Mouse (Mus musculus) lung, embryonic 15.5 days (tissue): ENCODE measurements around the gene Gm11596. TPM values are rescaled to one million over a fixed set of nuclear protein-coding genes. Genes with fewer than 3 reads are reported as not detected.
"Not testable (repeated sequence)": the region's sequence is repeated elsewhere in the genome, so short reads cannot be mapped to it uniquely, and the experiment has no call there.

ENCODE experiments used
- ATAC-seq: fragments of 200-750 bp; cut with Nextera tagmentation; 2 replicates; pipeline ENCODE4 v1.8.0; 2017; ENCODE audit warnings: moderate number of reproducible peaks, borderline replicate concordance; ENCODE audit not compliant: low FRiP score, low TSS enrichment; ENCODE audit errors: extremely low read depth
- H3K27ac ChIP-seq: fragments of 300-500 bp; sonication (generic); 2 replicates; pipeline ENCODE4 v1.5.1; 2015; ENCODE audit warnings: moderate library complexity, mild to moderate bottlenecking, inconsistent platforms
- H3K27me3 ChIP-seq: fragments of 300-500 bp; sonication (generic); 2 replicates; pipeline ENCODE4 v1.6.1; 2015; ENCODE audit warnings: inconsistent platforms
- H3K36me3 ChIP-seq: fragments of 300-500 bp; sonication (generic); 2 replicates; pipeline ENCODE4 v1.6.1; 2015; ENCODE audit warnings: inconsistent platforms
- H3K4me1 ChIP-seq: fragments of 300-500 bp; sonication (generic); 2 replicates; pipeline ENCODE4 v1.6.1; 2015; ENCODE audit warnings: inconsistent platforms
- H3K4me2 ChIP-seq: fragments of 300-500 bp; sonication (generic); 2 replicates; pipeline ENCODE4 v1.6.1; 2015; ENCODE audit warnings: inconsistent platforms, mild to moderate bottlenecking, moderate library complexity
- H3K4me3 ChIP-seq: fragments of 300-500 bp; sonication (generic); 2 replicates; pipeline ENCODE4 v1.5.1; 2015; ENCODE audit warnings: mild to moderate bottlenecking, inconsistent platforms
- H3K9ac ChIP-seq: fragments of 300-500 bp; sonication (generic); 2 replicates; pipeline ENCODE4 v1.6.1; 2015; ENCODE audit warnings: inconsistent platforms
- H3K9me3 ChIP-seq: fragments of 300-500 bp; sonication (generic); 2 replicates; pipeline ENCODE4 v1.6.1; 2016; ENCODE audit warnings: inconsistent platforms
- WGBS: fragments of 180-500 bp; shearing (Covaris S2); methylation state at CpG from one replicate; pipeline ENCODE4 v1.1.7; 2015; 5-methylcytosine and 5-hydroxymethylcytosine counted together
- polyA plus RNA-seq: library from polyadenylated mRNA; unstranded; fragments of >200 nt; fragmentation: Nextera tagmentation; extraction: Ambion mirVana; gene quantifications from 2 replicates; pipeline ENCODE4 v1.2.1, GENCODE M21; 2015

Gm11596 gene
- polyA plus RNA-seq = not detected in 2 replicates

GRCm38 (mm10) chr11:99793367-99793766 is at the start of gene Gm11596:
Gene Gm11596, minus strand, starts transcription at chr11:99793467.
- H3K9ac ChIP-seq = no peak within 1 kb of the TSS
- no peaks in the 10 kb centered on the region for H3K9me3 ChIP-seq
- no peak within 1 kb of the TSS for H3K27ac ChIP-seq
- WGBS = 75% methylated on average over 2 of the region's 2 CpGs
- H3K4me3 ChIP-seq = no peak within 1 kb of the TSS
- no peak within 1 kb of the TSS for H3K4me2 ChIP-seq
- ATAC-seq = no peak
- H3K4me1 ChIP-seq = no peaks in the 10 kb centered on the region
- no peaks in the 10 kb centered on the region for H3K27me3 ChIP-seq
- no peaks in the 10 kb centered on the region for H3K36me3 ChIP-seq

GRCm38 (mm10) chr11:99842185-99842584 is 48.9 kb upstream of the Gm11596 start:
- Histone ChIP-seq H3K9me3 (no peaks in the 10 kb centered on the region), H3K36me3 (no peaks in the 10 kb centered on the region), H3K9ac (no peak overlapping the region), H3K4me1 (no peaks in the 10 kb centered on the region), H3K4me3 (no peak overlapping the region), H3K27ac (no peak overlapping the region), H3K4me2 (no peak overlapping the region), H3K27me3 (no peaks in the 10 kb centered on the region)
- no peak for ATAC-seq
- WGBS = 90% methylated on average over 1 of the region's 1 CpGs

GRCm38 (mm10) chr11:99837966-99838365 is 44.7 kb upstream of the Gm11596 start, which contains the start of gene 2300003K06Rik:
Gene 2300003K06Rik, minus strand, starts transcription at chr11:99838066.
- no peaks in the 10 kb centered on the region for H3K9me3 ChIP-seq
- H3K9ac ChIP-seq = no peak within 1 kb of the TSS
- no peaks in the 10 kb centered on the region for H3K36me3 ChIP-seq
- no peaks in the 10 kb centered on the region for H3K27me3 ChIP-seq
- no peak within 1 kb of the TSS for H3K4me2 ChIP-seq
- H3K27ac ChIP-seq = no peak within 1 kb of the TSS
- H3K4me1 ChIP-seq = no peaks in the 10 kb centered on the region
- H3K4me3 ChIP-seq = no peak within 1 kb of the TSS
- ATAC-seq = no peak
- WGBS = 85% methylated on average over 1 of the region's 1 CpGs

GRCm38 (mm10) chr11:99815566-99815965 is 22.3 kb upstream of the Gm11596 start, which contains the start of gene Gm11564:
Gene Gm11564, minus strand, starts transcription at chr11:99815666.
- not testable (repeated sequence) for ATAC-seq, H3K4me3 ChIP-seq, H3K4me1 ChIP-seq, H3K4me2 ChIP-seq, H3K9me3 ChIP-seq, H3K27ac ChIP-seq, H3K36me3 ChIP-seq, H3K9ac ChIP-seq, H3K27me3 ChIP-seq
- 70% methylated on average over 2 of the region's 2 CpGs for WGBS

- not testable (repeated sequence) for H3K4me2 ChIP-seq, H3K9ac ChIP-seq, ATAC-seq, H3K4me3 ChIP-seq, H3K9me3 ChIP-seq, H3K27me3 ChIP-seq, H3K27ac ChIP-seq, H3K4me1 ChIP-seq, H3K36me3 ChIP-seq
Observed at GRCm38 (mm10) chr11:99809792-99810191, 16.5 kb upstream of the Gm11596 start, which contains the start of gene Krtap4-13. Gene Krtap4-13, minus strand, starts transcription at chr11:99809892.

- H3K9me3 ChIP-seq, H3K4me3 ChIP-seq, H3K27me3 ChIP-seq, H3K4me1 ChIP-seq, H3K9ac ChIP-seq, H3K36me3 ChIP-seq, H3K4me2 ChIP-seq, H3K27ac ChIP-seq, ATAC-seq: not testable (repeated sequence)
- no CpG with 5 or more reads among the region's 1 CpGs for WGBS
Observed at GRCm38 (mm10) chr11:99804346-99804745, 11.1 kb upstream of the Gm11596 start, which contains the start of gene Gm11554. Gene Gm11554, minus strand, starts transcription at chr11:99804446.

GRCm38 (mm10) chr11:99798832-99799231 is 5.6 kb upstream of the Gm11596 start, which contains the start of gene Gm11569:
Gene Gm11569, minus strand, starts transcription at chr11:99798932.
- H3K4me2 ChIP-seq, H3K27me3 ChIP-seq, ATAC-seq, H3K9ac ChIP-seq, H3K27ac ChIP-seq, H3K9me3 ChIP-seq, H3K4me1 ChIP-seq, H3K36me3 ChIP-seq, H3K4me3 ChIP-seq: not testable (repeated sequence)
- WGBS = no CpG with 5 or more reads among the region's 1 CpGs

- H3K27ac ChIP-seq, H3K4me3 ChIP-seq, H3K4me2 ChIP-seq, H3K4me1 ChIP-seq, H3K27me3 ChIP-seq, H3K36me3 ChIP-seq, ATAC-seq, H3K9ac ChIP-seq, H3K9me3 ChIP-seq: not testable (repeated sequence)
Observed at GRCm38 (mm10) chr11:99784900-99785299, 8.4 kb downstream of the Gm11596 start, which contains the start of gene Krtap4-9. Gene Krtap4-9, plus strand, starts transcription at chr11:99785200.

- Histone ChIP-seq H3K9me3 (no peaks in the 10 kb centered on the region), H3K36me3 (no peaks in the 10 kb centered on the region), H3K4me2 (no peak within 1 kb of the TSS), H3K4me1 (no peaks in the 10 kb centered on the region), H3K4me3 (no peak within 1 kb of the TSS), H3K27me3 (no peaks in the 10 kb centered on the region), H3K27ac (no peak within 1 kb of the TSS), H3K9ac (no peak within 1 kb of the TSS)
- 92% methylated on average over 2 of the region's 2 CpGs for WGBS
- no peak for ATAC-seq
Observed at GRCm38 (mm10) chr11:99780604-99781003, 12.7 kb downstream of the Gm11596 start, which contains the start of gene Krtap4-8. Gene Krtap4-8, minus strand, starts transcription at chr11:99780704.

GRCm38 (mm10) chr11:99778401-99778800 is 14.9 kb downstream of the Gm11596 start:
- Histone ChIP-seq H3K4me2 (no peak overlapping the region), H3K27me3 (no peaks in the 10 kb centered on the region), H3K9ac (no peak overlapping the region), H3K4me1 (no peaks in the 10 kb centered on the region), H3K4me3 (no peak overlapping the region), H3K9me3 (no peaks in the 10 kb centered on the region), H3K36me3 (no peaks in the 10 kb centered on the region), H3K27ac (no peak overlapping the region)
- ATAC-seq = no peak
- WGBS = 58% methylated on average over 7 of the region's 7 CpGs

- H3K36me3 ChIP-seq, H3K4me3 ChIP-seq, H3K4me2 ChIP-seq: not testable (repeated sequence)
Observed at GRCm38 (mm10) chr11:99772813-99773212, 20.5 kb downstream of the Gm11596 start, which contains the start of gene Gm11595. Gene Gm11595, minus strand, starts transcription at chr11:99772913.

GRCm38 (mm10) chr11:99768410-99768809 is 24.9 kb downstream of the Gm11596 start:
- no peaks in the 10 kb centered on the region for H3K36me3 ChIP-seq
- H3K9ac ChIP-seq = no peak overlapping the region
- no peak overlapping the region for H3K4me2 ChIP-seq
- 58% methylated on average over 2 of the region's 2 CpGs for WGBS
- no peaks in the 10 kb centered on the region for H3K27me3 ChIP-seq
- no peak overlapping the region for H3K27ac ChIP-seq
- no peak for ATAC-seq
- H3K4me1 ChIP-seq = no peaks in the 10 kb centered on the region
- no peak overlapping the region for H3K4me3 ChIP-seq
- no peaks in the 10 kb centered on the region for H3K9me3 ChIP-seq

More at GRCm38 (mm10) chr11:99772813-99773212, 20.5 kb downstream of the Gm11596 start, which contains the start of gene Gm11595:
- H3K4me1 ChIP-seq, H3K27ac ChIP-seq, H3K9me3 ChIP-seq, H3K9ac ChIP-seq, ATAC-seq, H3K27me3 ChIP-seq: not testable (repeated sequence)

- ATAC-seq = no peak
Observed at GRCm38 (mm10) chr11:99758877-99759276, 34.4 kb downstream of the Gm11596 start.

More at GRCm38 (mm10) chr11:99758877-99759276, 34.4 kb downstream of the Gm11596 start:
- no peak overlapping the region for H3K4me3 ChIP-seq
- H3K9me3 ChIP-seq = no peaks in the 10 kb centered on the region
- no peaks in the 10 kb centered on the region for H3K4me1 ChIP-seq
- no peak overlapping the region for H3K27ac ChIP-seq
- no peak overlapping the region for H3K9ac ChIP-seq
- no peak overlapping the region for H3K4me2 ChIP-seq
- WGBS = 93% methylated on average over 1 of the region's 1 CpGs
- no peaks in the 10 kb centered on the region for H3K27me3 ChIP-seq
- no peaks in the 10 kb centered on the region for H3K36me3 ChIP-seq
